Mouse (Mus musculus): ENCODE measurements around the gene Gpr179.

Gene Gpr179

DNA sequence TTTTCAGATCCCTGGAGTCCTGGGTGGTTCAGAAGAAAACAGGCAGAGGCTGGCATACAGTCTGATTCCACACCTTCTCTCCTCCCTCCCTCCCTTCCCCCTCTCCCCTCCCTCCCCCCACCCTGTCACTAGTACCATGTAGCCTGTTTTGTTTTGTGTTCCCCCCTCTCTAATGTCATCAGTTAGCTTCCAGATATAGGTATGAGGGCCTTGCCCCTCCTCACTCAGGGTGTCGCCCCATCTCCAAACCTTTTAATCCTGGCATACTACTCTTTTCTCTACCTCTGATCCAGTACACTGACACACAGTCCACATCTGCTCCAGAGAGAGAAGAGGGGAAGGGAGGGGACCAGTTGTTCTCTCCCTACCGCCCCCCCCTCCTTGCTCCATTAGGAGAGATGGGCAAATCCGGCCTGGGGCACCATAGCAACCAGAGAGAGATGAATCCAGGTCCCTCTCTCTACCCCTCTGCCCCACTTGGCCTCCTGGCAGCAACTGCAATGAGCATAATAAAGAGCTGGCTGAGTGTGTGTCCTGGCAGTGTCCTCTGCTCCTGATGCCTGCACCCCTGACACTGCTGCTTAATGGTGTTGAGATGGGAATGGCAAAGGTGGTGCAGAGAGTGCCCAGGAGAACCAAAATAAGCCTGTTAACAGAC lies at the start of gene Gpr179:
Gene Gpr179, minus strand, starts transcription at position 51 of the 658 bp plus-strand sequence.
- in situ Hi-C loops (cut with MboI, MseI): no loop called here

- in situ Hi-C loops (cut with MboI, MseI): no loop called here
These were observed 49.2 kb upstream of the Gpr179 start for GRCm38 (mm10) chr11:97401082-97401481.

GRCm38 (mm10) chr11:97399958-97400710 lies 48.3 kb upstream of the Gpr179 start:
- in situ Hi-C loops (cut with MboI, MseI): no loop called here

- in situ Hi-C loops (cut with MboI, MseI): no loop called here
These were observed 46.6 kb upstream of the Gpr179 start for GRCm38 (mm10) chr11:97398506-97398905.

- in situ Hi-C loops (cut with MboI, MseI): no loop called here
These were observed 42.3 kb upstream of the Gpr179 start for GRCm38 (mm10) chr11:97394146-97394545.

GRCm38 (mm10) chr11:97393658-97394057 lies 41.8 kb upstream of the Gpr179 start:
- in situ Hi-C loops (cut with MboI, MseI): no loop called here

DNA sequence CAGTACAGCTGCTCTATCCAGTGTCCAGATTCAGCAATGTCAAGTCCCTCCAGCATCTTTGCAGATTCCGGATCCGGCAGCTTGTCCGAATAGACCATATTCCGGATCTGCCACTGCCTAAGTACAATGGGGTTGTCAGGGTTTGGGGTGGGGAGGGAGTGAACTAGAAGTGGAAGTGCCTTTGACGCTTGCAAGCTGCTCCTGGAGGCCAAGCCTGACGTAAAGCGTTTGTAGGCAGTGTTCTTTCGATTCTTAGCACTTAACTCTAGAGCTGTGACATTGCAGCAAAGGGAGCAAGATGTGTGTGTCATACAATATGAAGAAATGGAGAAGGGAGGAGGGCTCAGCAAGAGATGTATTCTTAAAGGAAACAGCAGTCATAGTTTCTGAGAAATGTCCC lies 37.2 kb upstream of the Gpr179 start:
- in situ Hi-C loops (cut with MboI, MseI): loop anchor here (10.0 kb wide), 1 partner anchor 684 kb away; no protein-coding TSS in a partner anchor

- in situ Hi-C loops (cut with MboI, MseI): loop anchor here (10.0 kb wide), 1 partner anchor 683 kb away; no protein-coding TSS in a partner anchor
These were observed 35.9 kb upstream of the Gpr179 start for GRCm38 (mm10) chr11:97387811-97388210.

DNA sequence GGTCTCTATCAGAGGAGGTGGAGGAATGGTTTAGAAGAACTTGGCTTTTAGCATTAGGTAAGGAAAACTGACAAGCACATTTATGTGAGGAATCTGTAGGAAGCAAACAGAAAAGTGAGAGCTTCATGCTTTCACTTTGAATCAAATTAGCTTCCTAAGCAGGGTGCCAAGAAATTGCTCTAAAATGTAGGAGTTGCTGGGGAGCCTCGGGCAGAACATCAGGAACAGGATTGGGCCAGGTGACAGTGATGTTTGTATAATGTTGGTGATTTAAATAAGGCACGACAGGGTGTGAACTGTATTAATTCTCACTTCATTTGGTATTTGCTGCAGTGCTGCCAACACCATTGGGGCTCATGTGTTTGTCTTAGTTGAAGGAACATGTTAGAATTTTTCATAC lies 31.9 kb upstream of the Gpr179 start:
- in situ Hi-C loops (cut with MboI, MseI): loop anchor here (10.0 kb wide), 1 partner anchor 679 kb away; no protein-coding TSS in a partner anchor

DNA sequence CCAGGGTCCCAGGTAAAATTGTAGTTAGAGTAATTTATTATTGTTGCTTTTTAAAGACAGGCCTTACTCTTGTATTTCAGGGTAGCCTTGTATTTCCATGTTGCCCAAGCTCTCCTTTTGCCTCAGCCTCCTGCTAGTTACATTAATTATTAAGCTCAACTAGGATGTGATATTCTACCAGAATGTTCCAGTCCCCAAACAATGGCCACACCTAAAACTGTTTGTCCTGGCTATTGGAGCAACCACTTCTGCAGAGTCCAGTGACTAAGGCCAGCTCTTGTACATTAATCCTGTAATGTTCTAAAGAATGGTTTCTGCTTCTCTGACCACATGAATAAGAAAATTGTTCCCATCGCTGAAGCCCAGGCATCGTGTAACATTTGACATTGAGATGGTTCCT lies 31.1 kb upstream of the Gpr179 start:
- in situ Hi-C loops (cut with MboI, MseI): loop anchor here (10.0 kb wide), 1 partner anchor 678 kb away; no protein-coding TSS in a partner anchor

DNA sequence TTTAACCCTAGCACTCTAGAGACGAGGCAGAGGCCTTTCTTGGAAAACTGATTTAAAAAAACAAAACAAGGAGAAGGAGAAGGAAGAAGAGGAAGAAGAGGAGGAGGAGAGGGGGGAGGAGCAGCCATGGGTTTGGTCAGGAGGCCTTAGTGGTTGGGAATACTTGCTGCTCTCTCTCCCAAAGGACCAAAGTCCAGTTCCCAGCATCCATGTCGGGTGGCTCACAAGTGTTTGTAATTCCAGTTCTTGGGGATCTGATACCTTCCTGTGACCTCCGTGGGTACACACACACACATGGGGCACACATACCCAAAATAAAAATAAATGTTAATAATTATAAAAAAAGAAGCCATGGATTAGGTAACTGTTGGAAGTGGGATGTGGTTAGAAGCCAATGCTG lies 28.2 kb upstream of the Gpr179 start:
- in situ Hi-C loops (cut with MboI, MseI): loop anchor here (10.0 kb wide), 1 partner anchor 675 kb away; no protein-coding TSS in a partner anchor

GRCm38 (mm10) chr11:97373402-97373801 lies 21.5 kb upstream of the Gpr179 start:
- in situ Hi-C loops (cut with MboI, MseI): no loop called here

GRCm38 (mm10) chr11:97372159-97372864 lies 20.4 kb upstream of the Gpr179 start:
- in situ Hi-C loops (cut with MboI, MseI): no loop called here

DNA sequence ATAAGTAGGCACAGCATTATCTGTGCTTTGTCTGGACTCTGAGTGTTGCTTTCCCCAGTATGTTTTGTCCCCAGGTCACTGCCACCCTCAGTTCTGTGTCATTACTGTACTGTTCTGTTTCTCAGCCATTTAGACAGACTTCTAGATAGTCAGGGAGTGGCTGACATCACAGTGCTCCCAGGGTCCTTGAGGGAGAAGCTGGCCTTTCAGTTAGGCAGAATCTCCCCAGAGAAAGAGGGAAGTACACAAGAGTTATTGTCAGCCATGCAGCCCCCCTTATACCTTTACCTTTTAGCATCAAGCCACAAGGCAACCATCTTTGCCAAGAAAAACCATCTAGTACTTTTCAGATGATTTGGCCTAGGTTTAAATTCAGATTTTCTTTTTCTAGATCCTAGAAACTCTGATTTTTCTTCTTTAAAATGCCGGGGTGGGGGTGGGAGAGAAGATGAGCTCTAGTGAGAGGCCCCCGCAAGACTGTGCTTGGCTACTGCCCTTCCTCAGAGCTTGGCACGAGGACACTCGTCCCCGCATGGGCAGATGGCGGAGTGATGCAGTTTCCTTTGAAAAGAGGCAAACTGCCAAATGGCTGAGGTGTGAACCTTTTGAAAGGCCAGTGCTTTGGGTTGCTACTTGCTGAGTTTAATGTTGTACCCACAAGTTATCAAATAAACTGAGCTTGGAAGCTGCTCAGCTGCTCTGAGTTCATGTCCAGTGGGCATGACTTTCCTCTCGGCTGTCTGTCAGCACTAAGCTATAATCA lies 18.6 kb upstream of the Gpr179 start:
- in situ Hi-C loops (cut with MboI, MseI): no loop called here

DNA sequence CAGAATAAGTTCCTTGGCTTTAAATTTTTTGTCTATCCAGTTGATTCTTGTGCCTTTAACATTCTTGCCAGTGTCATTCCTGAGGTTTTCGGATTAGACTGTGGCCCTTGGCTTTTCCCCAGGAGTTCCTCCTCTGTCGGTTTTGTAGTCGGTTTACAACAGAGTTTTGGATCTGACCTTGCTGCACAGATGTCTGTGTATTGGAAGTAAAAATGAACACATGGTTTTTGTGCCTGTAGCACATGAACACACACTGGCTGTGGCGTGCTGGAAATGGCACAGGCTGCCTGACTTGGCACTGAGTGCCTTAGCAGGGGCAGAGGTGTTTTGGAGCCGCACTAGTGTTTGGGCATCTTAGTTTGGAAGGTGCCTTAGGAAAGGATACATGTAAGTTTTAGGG lies 16.6 kb upstream of the Gpr179 start:
- in situ Hi-C loops (cut with MboI, MseI): loop anchor here (10.0 kb wide), 1 partner anchor 1286 kb away; no protein-coding TSS in a partner anchor

DNA sequence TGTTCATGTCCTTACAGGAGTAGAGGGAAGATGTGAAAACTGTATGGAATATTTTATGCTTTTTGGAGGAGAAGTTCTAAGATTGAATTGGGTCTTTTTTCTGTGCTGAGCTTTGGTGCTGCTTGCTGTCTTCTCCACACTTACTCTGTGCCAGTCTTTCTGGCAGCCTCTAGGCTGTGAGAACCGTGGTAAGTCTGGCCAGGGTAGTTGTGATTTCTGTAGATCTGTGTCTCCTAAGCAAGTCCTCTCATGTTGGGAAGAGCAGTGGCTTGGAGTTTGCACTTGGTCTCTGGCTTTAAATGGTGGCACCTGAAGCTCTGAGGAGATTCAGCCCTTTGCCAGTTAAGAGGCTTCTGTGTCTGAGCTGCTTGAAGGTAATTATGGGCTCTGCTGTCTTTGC lies 13.7 kb upstream of the Gpr179 start:
- in situ Hi-C loops (cut with MboI, MseI): loop anchor here (10.0 kb wide), 1 partner anchor 1289 kb away; no protein-coding TSS in a partner anchor

GRCm38 (mm10) chr11:97363644-97363995 lies 11.7 kb upstream of the Gpr179 start:
- in situ Hi-C loops (cut with MboI, MseI): loop anchor here (10.0 kb wide), 1 partner anchor 1291 kb away; no protein-coding TSS in a partner anchor

DNA sequence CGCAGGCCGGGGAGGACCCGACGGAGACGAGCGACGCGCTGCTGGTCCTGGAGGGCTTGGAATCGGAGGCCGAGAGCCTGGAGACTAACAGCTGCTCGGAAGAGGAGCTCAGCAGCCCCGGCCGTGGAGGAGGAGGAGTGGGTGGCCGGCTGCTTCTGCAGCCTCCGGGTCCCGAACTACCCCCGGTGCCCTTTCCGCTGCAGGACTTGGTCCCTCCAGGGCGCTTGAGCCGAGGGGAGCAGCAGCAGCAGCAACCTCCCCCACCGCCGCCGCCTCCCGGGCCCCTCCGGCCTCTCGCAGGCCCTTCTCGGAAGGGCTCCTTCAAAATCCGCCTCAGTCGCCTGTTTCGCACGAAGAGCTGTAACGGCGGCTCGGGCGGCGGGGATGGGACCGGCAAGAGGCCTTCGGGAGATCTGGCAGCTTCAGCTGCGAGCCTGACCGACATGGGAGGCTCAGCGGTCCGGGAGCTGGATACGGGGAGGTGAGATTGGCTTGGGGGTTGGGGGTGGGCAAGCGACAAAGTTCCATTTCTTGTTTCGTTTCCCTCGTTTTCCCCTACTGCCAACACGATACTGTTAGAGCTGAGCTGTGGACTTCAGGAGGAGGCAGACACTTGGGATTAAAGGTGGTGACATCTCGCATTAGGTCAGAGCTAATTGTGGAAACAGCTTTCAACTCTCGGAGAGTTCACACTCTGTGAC lies 11.2 kb upstream of the Gpr179 start:
- in situ Hi-C loops (cut with MboI, MseI): loop anchor here (10.0 kb wide), 1 partner anchor 1292 kb away; no protein-coding TSS in a partner anchor

DNA sequence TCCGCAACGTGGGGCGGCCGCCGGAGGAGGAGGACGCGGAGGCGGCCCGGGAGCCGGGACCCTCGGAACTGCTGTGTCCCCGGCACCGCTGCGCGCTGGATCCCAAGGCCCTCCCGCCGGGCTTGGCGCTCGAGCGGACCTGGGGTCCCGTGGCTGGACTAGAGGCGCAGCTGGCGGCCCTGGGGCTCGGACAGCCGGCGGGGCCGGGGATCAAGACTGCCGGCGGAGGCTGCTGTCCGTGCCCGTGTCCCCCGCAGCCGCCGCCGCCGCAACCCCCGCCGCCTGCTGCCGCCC lies 10.7 kb upstream of the Gpr179 start:
- in situ Hi-C loops (cut with MboI, MseI): loop anchor here (10.0 kb wide), 1 partner anchor 1292 kb away; no protein-coding TSS in a partner anchor

DNA sequence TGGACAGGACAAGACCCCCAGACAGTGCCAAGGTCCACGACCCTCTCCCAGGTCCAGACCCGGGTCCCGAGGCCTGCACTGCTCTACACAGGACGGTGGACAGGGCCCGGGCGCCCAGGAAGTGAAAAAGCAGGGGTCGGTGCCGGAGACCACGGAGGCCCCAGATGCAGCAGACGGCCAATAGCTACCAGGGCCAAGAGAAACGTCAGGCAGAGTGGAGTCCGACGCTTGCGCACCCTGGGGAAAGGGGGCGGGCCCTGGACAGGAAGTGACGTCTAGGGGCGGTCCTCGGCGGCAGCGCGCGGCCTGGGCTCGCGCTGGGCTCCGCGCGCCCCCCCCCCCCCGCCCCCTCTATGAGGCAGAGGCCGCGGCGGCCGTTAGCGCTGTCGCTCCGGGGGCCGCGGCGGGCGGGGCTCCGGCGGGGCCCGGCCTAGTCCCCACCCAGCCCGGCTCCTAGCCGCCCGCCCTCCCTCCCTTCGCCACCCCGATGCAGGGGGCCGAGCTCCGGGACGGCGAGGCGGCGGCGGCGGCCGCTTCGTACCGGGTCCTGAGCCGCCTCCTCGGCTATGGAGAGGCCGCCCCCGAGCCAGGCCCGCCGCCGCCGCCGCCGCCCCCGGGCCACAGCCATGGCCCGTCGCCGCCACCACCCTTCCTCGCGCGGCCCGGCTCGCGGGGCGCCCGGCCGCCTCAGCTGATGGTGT lies 10.2 kb upstream of the Gpr179 start, which contains the start of gene Socs7:
Gene Socs7, plus strand, starts transcription at position 604 of the 701 bp plus-strand sequence.
- in situ Hi-C loops (cut with MboI, MseI): loop anchor here (10.0 kb wide), 1 partner anchor 1293 kb away; no protein-coding TSS in a partner anchor
